Mouse (Mus musculus) layer of hippocampus, adult 9-10 months (tissue): ENCODE data around the gene Gm15557.

Source experiments
- DNase-seq: peaks from one replicate; pipeline ENCODE4 v3.0.0; 2022; ENCODE audit warnings: low spot score

Gm15557 gene

DNA sequence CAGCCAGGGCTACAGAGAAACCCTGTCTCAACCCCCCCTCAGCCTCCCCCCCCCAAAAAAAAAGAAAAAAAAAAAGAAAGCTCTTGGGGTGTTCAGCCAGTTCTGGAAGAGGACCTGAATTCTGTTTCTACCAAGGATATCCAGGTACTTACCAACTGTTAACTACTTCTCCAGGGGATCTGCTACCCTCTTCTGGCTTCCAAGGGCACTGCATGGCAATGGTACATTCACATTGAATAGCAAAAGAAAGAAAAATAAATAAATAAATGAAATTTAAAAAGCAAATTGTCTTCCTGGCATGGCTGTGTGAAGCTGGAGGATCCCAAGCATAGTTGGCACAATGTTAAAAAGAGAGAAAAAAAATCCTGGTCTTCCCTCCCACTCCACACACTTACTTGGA lies 11.5 kb downstream of the Gm15557 start:
- peak; percentile 71 for DNase-seq

DNA sequence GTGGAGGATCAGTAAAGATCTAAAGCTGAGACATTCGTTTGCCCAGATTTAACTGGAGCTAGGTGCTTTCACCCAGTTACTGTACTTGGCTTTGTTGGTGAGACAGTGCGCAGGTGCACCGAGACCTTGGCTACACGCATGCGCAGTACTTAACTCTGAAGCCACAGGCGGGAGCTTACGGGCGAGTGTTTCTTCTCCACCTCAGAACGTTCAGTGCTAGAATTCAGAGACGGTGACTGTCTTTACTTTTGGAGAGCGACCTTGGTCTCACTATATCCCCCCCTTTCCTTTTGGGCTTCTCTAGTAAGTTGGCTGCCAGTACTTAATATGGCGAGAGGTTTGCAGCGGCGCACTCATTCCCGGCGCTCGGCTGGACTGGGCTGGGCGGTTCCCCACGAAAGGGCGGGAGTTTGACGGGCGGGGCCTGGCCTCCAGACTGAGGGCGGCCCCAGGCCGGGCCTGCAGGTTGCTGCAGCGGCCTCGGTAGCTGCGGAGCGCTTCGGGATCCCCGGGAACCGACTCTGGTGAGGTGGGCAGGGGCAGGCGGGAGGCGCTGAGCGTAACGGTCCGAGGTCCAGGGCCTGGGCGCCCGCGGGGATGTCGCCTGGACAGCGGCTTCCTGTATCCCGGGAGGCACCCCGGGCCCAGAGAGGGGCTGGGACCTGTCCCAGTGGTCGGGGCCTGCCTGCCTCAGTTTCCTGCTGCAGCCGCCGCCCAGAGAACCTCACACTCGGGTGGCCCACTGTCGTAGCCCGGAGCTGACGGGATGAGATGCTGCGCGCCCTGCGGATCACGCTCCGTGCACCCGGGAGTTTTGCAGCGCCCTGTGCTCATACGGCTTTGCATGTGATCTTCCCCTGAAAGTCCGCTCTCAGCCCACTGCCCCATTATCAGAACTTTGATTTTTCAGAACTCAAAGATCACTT lies 15.9 kb downstream of the Gm15557 start, which contains the start of gene Cep250:
TSS of gene Cep250 (plus strand) at position 325 of the 926 bp plus-strand sequence.
- DNase-seq = peak; percentile 76

DNA sequence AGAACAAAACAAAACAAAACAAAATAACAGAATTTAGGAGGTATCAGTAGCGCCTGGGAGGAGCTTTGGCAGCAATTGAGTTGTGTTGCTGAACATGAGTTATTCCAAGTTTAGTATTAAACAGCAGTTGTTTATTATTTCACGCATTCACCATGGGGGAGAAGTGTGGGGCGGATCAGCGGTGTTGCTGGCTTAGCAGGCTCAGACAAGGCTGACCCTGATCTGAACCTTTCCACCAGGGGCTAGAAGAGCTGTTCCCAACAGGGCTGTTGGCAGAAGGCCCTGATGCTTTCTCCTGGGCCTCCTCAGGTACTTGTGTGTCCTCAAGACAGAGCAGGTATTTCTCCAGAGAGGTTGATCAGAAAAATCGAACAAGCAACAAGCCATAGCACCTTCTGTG lies 19.5 kb downstream of the Gm15557 start:
- DNase-seq = no peak

DNA sequence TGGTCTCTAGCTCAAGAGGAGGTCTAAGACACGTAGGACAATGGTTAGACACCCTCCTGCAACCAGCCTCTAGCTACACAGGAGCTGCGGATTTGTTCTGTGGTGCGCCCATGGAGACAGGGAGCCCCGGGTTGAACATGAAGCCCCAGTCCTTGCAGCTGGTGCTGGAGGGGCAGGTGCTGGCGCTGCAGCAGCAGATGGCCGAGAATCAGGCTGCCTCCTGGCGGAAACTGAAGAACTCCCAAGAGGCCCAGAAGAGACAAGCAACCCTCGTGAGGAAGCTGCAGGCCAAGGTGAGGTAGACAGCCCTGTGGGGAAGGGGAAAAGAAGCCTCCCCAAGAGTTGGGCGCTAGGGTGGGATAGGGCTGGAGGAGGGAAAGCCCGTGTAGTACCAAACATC lies 21.3 kb downstream of the Gm15557 start:
- no peak for DNase-seq

DNA sequence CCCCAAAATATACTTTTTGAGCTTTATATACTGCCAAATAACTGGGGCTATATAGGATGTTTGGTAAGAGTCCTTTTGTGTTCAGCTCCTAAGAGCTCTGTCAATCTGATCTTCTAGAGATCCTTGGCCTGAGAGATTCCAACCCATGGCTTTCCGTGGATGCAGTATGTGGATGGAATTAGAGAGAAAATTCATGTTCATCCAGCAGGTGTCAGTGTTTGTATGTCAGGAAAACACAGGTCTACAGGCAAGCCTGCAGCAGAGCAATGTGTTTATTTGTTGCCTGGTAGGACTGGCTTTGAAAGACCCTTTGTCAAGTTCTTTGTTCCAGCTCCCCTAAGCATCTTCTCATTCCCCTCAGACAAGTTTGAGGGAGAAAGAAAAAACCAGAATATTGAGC lies 22.5 kb downstream of the Gm15557 start:
- peak; percentile 59 for DNase-seq

DNA sequence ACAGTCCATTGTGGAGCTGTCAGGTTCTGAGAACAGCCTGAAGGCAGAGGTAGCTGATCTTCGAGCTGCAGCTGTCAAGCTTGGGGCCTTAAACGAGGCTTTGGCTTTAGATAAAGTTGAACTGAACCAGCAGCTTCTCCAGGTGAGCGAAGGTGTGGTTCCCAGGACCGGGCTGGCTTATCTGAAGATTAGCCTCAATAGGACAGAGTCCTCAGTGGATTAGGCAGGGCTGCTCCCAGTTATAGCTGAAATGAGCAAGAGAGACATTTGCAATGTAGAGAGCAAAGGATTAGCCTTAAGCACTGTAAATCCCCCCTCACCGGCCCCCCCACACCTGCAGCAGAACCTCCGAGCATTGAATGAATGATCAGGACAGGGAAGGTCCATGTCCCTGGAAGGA lies 32.8 kb downstream of the Gm15557 start:
- DNase-seq = no peak

DNA sequence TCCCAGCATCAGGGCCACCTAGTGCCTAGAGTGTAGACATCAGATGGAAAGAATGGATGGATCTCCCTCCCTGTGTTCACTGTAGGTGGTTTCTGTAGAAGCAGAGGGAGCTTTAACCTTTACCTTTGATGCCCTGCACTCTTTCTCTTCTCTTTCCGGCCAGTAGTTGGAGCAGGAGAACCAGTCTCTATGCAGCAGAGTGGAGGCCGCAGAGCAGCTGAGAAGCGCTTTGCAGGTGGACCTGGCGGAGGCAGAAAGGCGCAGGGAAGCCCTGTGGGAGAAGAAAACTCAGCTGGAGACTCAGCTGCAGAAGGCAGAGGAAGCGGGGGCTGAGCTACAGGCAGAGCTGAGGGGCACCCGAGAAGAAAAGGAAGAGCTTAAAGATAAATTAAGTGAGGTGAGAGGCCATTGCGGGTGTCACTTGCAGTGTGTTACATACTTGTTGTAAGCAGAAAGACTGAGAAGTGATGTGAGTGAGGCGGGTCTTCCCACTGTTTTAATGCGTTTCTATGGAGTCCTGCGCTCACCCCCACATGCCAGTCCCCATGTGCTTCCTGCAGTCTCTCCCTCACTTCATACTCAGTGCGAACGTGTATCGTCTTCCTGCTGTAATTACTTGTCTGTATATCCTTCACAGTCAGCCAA lies 33.7 kb downstream of the Gm15557 start:
- no peak for DNase-seq

DNA sequence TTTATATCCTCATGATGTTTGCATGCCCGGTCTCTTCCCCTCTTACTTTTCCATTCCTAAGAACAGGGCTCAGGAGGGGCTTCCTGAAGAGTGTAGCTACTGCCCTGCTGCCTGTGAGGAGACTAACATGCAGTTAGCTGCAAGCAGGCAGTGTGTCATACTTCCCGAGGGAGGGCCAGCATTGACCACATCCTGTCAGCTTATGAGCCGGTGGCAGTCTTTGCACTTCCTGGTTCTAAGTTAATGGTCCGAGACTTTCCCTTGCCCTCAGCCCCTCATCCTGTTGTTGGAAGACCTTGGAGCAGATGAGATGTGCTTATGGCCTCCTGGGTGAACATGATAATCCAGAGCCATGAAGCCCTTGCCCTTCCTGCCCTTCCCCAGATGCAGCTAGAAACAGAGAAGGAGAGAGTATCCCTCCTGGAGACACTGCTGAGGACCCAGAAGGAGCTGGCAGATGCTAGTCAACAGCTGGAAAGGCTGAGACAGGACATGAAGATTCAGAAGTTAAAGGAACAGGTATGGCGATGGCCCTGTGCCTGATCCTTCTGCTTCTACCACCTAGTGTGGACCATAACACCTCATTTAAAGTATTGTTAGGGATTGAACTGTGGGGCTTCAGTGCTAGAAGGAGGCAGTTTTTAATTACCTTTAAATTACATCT lies 38.9 kb downstream of the Gm15557 start:
- DNase-seq = no peak

DNA sequence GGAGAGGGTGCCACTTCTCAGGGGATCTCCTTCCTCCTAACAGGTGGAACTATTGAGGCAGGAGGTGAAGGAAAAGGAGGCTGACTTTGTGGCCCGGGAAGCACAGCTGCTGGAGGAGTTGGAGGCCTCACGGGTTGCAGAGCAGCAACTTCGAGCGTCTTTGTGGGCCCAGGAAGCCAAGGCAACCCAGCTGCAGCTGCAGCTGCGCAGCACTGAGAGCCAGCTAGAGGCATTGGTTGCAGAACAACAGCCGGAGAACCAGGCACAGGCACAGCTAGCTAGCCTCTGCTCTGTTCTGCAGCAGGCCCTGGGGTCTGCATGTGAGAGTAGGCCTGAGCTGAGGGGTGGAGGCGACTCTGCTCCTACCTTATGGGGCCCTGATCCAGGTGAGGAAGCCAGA lies 45.2 kb downstream of the Gm15557 start:
- DNase-seq = no peak

DNA sequence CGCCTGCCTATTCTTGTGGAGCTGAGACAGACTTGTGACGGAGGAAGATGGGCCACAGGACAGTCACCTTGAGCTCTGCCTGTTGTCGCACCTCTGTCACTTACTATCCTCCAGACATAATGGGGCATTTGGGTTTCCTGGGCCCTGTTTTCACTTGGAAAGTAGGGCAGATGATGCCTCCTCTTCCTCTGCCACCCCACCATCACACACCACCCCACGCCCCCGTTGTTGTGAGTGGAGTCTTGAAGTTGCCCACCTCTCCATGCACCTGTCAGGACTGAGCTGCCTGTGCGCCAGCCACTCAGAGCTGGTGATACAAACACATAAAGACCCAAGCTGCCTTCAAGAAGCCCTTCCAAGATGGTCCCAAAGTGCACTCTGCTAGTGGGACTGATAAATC lies 46.6 kb downstream of the Gm15557 start:
- DNase-seq = no peak

DNA sequence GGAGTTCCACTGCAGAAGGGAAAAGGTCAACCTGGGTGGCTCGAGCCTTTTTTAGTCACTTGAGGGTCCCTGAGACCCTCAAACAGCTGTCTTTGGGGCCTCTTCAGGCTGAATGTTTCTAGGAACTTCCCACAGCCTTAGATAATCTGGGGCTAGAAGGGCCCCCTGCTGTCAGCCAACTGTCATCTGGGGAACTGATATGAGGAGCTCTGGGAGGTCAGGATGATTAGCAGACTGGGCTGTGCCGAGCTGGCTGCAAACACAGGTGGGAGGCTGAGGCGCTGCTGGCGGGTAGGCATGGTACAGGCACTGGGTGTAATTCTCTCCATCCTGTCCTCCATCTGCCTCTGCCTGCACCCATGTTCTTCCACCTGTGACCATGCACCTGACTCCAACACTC lies 48.6 kb downstream of the Gm15557 start:
- DNase-seq = no peak

DNA sequence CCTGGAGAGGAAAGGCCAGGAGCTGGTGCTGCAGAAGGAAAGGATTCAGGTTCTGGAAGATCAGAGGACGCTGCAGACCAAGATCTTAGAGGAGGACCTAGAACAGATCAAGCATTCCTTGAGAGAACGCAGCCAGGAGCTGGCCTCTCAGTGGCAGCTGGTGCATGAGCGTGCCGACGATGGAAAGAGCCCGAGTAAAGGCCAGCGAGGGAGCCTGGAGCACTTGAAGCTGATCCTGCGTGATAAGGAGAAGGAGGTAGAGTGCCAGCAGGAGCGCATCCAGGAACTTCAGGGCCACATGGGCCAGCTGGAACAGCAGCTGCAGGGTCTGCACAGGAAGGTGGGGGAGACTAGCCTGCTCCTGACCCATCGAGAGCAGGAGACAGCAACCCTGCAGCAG lies 50.6 kb downstream of the Gm15557 start:
- no peak for DNase-seq

DNA sequence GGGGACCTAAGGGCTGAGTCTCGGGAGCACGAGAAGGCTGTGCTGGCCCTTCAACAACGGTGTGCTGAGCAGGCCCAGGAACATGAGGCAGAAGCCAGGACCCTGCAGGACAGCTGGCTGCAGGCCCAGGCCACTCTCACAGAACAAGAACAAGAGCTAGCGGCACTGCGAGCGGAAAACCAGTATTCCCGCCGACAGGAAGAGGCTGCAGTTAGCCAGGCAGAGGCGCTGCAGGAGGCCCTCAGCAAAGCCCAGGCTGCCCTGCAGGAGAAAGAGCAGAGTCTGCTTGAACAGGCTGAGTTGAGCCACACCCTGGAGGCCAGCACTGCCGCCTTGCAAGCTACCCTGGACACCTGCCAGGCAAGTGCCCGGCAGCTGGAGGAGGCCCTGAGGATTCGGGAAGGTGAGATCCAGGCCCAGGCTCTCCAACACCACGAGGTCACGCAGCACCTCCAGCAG lies 51.4 kb downstream of the Gm15557 start:
- no peak for DNase-seq
